Mouse (Mus musculus) hindbrain, embryonic 12.5 days (tissue): ENCODE measurements around the gene Arf6. TPM values are rescaled to one million over a fixed set of nuclear protein-coding genes. Genes with fewer than 3 reads are reported as not detected.
"Not testable (repeated sequence)": the region's sequence is repeated elsewhere in the genome, so short reads cannot be mapped to it uniquely, and the experiment has no call there.

ENCODE experiments used
- ATAC-seq: fragments of 200-750 bp; cut with Nextera tagmentation; 2 replicates; pipeline ENCODE4 v1.8.0; 2017; ENCODE audit warnings: moderate TSS enrichment; ENCODE audit not compliant: low FRiP score
- H3K27ac ChIP-seq: fragments of 300-500 bp; sonication (generic); 2 replicates; pipeline ENCODE4 v1.5.1; 2016; ENCODE audit warnings: mild to moderate bottlenecking
- H3K27me3 ChIP-seq: fragments of 300-500 bp; sonication (generic); 2 replicates; pipeline ENCODE4 v1.6.1; 2016; ENCODE audit warnings: mild to moderate bottlenecking
- H3K36me3 ChIP-seq: fragments of 300-500 bp; sonication (generic); 2 replicates; pipeline ENCODE4 v1.6.1; 2016; ENCODE audit warnings: mild to moderate bottlenecking
- H3K4me1 ChIP-seq: fragments of 300-500 bp; sonication (generic); 2 replicates; pipeline ENCODE4 v1.6.1; 2016
- H3K4me2 ChIP-seq: fragments of 300-500 bp; sonication (generic); replicated peaks from 2 replicates; pipeline ENCODE4 v1.6.1; 2016; ENCODE audit warnings: mild to moderate bottlenecking
- H3K4me3 ChIP-seq: fragments of 300-500 bp; sonication (generic); 2 replicates; pipeline ENCODE4 v1.5.1; 2016; ENCODE audit warnings: mild to moderate bottlenecking
- H3K9ac ChIP-seq: fragments of 300-500 bp; sonication (generic); 2 replicates; pipeline ENCODE4 v1.6.1; 2016; ENCODE audit warnings: mild to moderate bottlenecking, moderate library complexity
- H3K9me3 ChIP-seq: fragments of 300-500 bp; sonication (generic); replicated peaks from 2 replicates; pipeline ENCODE4 v1.6.1; 2016; ENCODE audit warnings: mild to moderate bottlenecking
- WGBS: fragments of 180-500 bp; shearing (Covaris S2); methylation state at CpG from one replicate; pipeline ENCODE4 v1.1.7; 2016; 5-methylcytosine and 5-hydroxymethylcytosine counted together
- polyA plus RNA-seq: library from polyadenylated mRNA; unstranded; fragments of >200 nt; fragmentation: Nextera tagmentation; extraction: Ambion mirVana; gene quantifications from 2 replicates; pipeline ENCODE4 v1.2.1, GENCODE M21; 2016

The Arf6 gene
- polyA plus RNA-seq, 1 experiment from 2014 or later: 56.1 TPM

GRCm38 (mm10) chr12:69362388-69362787 lies 9.6 kb upstream of the Arf6 start:
- H3K4me2 ChIP-seq: peak overlapping the region; percentile 63
- no peak overlapping the region for H3K4me3 ChIP-seq
- no peak overlapping the region for H3K9ac ChIP-seq
- H3K36me3 ChIP-seq: no peaks in the 10 kb centered on the region
- H3K9me3 ChIP-seq: no peaks in the 10 kb centered on the region
- ATAC-seq: no peak
- no peaks in the 10 kb centered on the region for H3K27me3 ChIP-seq
- H3K4me1 ChIP-seq: peaks cover 3% of the 10 kb centered on the region; the same call in 1 of the 2 replicates
- 45% methylated on average over 4 of the region's 4 CpGs for WGBS
- 0 out of 2 replicates have a peak overlapping the region, but pooled peaks have one; percentile 30 for H3K27ac ChIP-seq

- H3K4me3 ChIP-seq, H3K36me3 ChIP-seq, H3K27me3 ChIP-seq, H3K4me1 ChIP-seq, H3K9me3 ChIP-seq, H3K9ac ChIP-seq, ATAC-seq, H3K4me2 ChIP-seq, H3K27ac ChIP-seq: not testable (repeated sequence)
- WGBS: 92% methylated on average over 7 of the region's 7 CpGs
These were observed 8.8 kb upstream of the Arf6 start for GRCm38 (mm10) chr12:69363110-69363509.

- 6% methylated on average over 32 of the region's 32 CpGs for WGBS
- Histone ChIP-seq H3K27me3 (no peaks in the 10 kb centered on the region), H3K4me2 (peak overlapping the region; percentile 72), H3K9me3 (no peaks in the 10 kb centered on the region), H3K9ac (peak overlapping the region; percentile 50), H3K27ac (0 out of 2 replicates have a peak overlapping the region, but pooled peaks have one; percentile 26), H3K36me3 (no peaks in the 10 kb centered on the region), H3K4me3 (peak overlapping the region; percentile 45), H3K4me1 (peaks cover 3% of the 10 kb centered on the region; the same call in 1 of the 2 replicates)
- no peak for ATAC-seq
These were observed 7.8 kb upstream of the Arf6 start for GRCm38 (mm10) chr12:69363899-69364762.

GRCm38 (mm10) chr12:69365757-69366156 lies 6.2 kb upstream of the Arf6 start:
- 80% methylated on average over 7 of the region's 7 CpGs for WGBS
- ATAC-seq: no peak

GRCm38 (mm10) chr12:69366424-69366823 lies 5.5 kb upstream of the Arf6 start:
- Histone ChIP-seq H3K9ac (no peak overlapping the region), H3K9me3 (no peaks in the 10 kb centered on the region), H3K36me3 (no peaks in the 10 kb centered on the region), H3K27ac (no peak overlapping the region), H3K4me3 (no peak overlapping the region), H3K4me2 (no peak overlapping the region), H3K27me3 (no peaks in the 10 kb centered on the region), H3K4me1 (peaks cover 6% of the 10 kb centered on the region; the same call in 1 of the 2 replicates)
- no peak for ATAC-seq

More at GRCm38 (mm10) chr12:69365757-69366156, 6.2 kb upstream of the Arf6 start:
- Histone ChIP-seq H3K36me3 (no peaks in the 10 kb centered on the region), H3K4me1 (peaks cover 3% of the 10 kb centered on the region; the same call in 1 of the 2 replicates), H3K9ac (no peak overlapping the region), H3K4me3 (no peak overlapping the region), H3K4me2 (no peak overlapping the region), H3K27ac (no peak overlapping the region), H3K27me3 (no peaks in the 10 kb centered on the region), H3K9me3 (no peaks in the 10 kb centered on the region)

GRCm38 (mm10) chr12:69367557-69367956 lies 4.4 kb upstream of the Arf6 start:
- Histone ChIP-seq H3K36me3 (no peaks in the 10 kb centered on the region), H3K9ac (no peak overlapping the region), H3K9me3 (no peaks in the 10 kb centered on the region), H3K4me1 (0 out of 2 replicates have a peak, but pooled peaks cover 2% of the 10 kb centered on the region), H3K27me3 (no peaks in the 10 kb centered on the region), H3K4me2 (no peak overlapping the region), H3K4me3 (no peak overlapping the region), H3K27ac (no peak overlapping the region)
- 66% methylated on average over 2 of the region's 2 CpGs for WGBS
- ATAC-seq: no peak

GRCm38 (mm10) chr12:69370936-69371335 lies 1.0 kb upstream of the Arf6 start:
- H3K4me3 ChIP-seq: peak overlapping the region; percentile 97
- peak overlapping the region; percentile 84 for H3K27ac ChIP-seq
- peak overlapping the region; percentile 97 for H3K9ac ChIP-seq
- ATAC-seq: no peak
- no peaks in the 10 kb centered on the region for H3K27me3 ChIP-seq
- 14% methylated on average over 7 of the region's 7 CpGs for WGBS
- H3K36me3 ChIP-seq: no peaks in the 10 kb centered on the region
- H3K4me1 ChIP-seq: peaks cover 16% of the 10 kb centered on the region
- no peaks in the 10 kb centered on the region for H3K9me3 ChIP-seq
- H3K4me2 ChIP-seq: peak overlapping the region; percentile 93

GRCm38 (mm10) chr12:69371421-69371853 lies 513 bp upstream of the Arf6 start:
- ATAC-seq: peak; percentile 92
- 0% methylated on average over 24 of the region's 24 CpGs for WGBS
- no peaks in the 10 kb centered on the region for H3K9me3 ChIP-seq
- peaks cover 18% of the 10 kb centered on the region for H3K4me1 ChIP-seq
- peak overlapping the region; percentile 97 for H3K9ac ChIP-seq
- H3K27me3 ChIP-seq: no peaks in the 10 kb centered on the region
- peak overlapping the region; percentile 93 for H3K4me2 ChIP-seq
- no peaks in the 10 kb centered on the region for H3K36me3 ChIP-seq
- peak overlapping the region; percentile 97 for H3K4me3 ChIP-seq
- H3K27ac ChIP-seq: peak overlapping the region; percentile 84

GRCm38 (mm10) chr12:69372731-69373331 lies 881 bp downstream of the Arf6 start:
- peaks cover 18% of the 10 kb centered on the region for H3K4me1 ChIP-seq
- H3K27me3 ChIP-seq: no peaks in the 10 kb centered on the region
- peak overlapping the region; percentile 93 for H3K4me2 ChIP-seq
- H3K9me3 ChIP-seq: no peaks in the 10 kb centered on the region
- WGBS: under 1% methylated on average over 42 of the region's 42 CpGs
- ATAC-seq: peak; percentile 17
- H3K9ac ChIP-seq: peak overlapping the region; percentile 97
- peak overlapping the region; percentile 97 for H3K4me3 ChIP-seq
- H3K36me3 ChIP-seq: no peaks in the 10 kb centered on the region
- peak overlapping the region; percentile 84 for H3K27ac ChIP-seq

GRCm38 (mm10) chr12:69373850-69374766 lies 2.2 kb downstream of the Arf6 start:
- Histone ChIP-seq H3K4me1 (peaks cover 18% of the 10 kb centered on the region), H3K27me3 (no peaks in the 10 kb centered on the region), H3K27ac (no peak overlapping the region), H3K36me3 (no peaks in the 10 kb centered on the region), H3K4me2 (peak overlapping the region; percentile 93), H3K4me3 (peak overlapping the region; percentile 97), H3K9ac (peak overlapping the region; percentile 97), H3K9me3 (no peaks in the 10 kb centered on the region)
- 47% methylated on average over 11 of the region's 11 CpGs for WGBS
- ATAC-seq: no peak

GRCm38 (mm10) chr12:69376132-69376531 lies 4.2 kb downstream of the Arf6 start:
- Histone ChIP-seq H3K9me3 (no peaks in the 10 kb centered on the region), H3K4me1 (peaks cover 18% of the 10 kb centered on the region), H3K4me3 (no peak overlapping the region), H3K27me3 (no peaks in the 10 kb centered on the region), H3K27ac (no peak overlapping the region), H3K36me3 (no peaks in the 10 kb centered on the region), H3K4me2 (no peak overlapping the region), H3K9ac (no peak overlapping the region)
- 82% methylated on average over 2 of the region's 2 CpGs for WGBS
- ATAC-seq: no peak

GRCm38 (mm10) chr12:69377188-69377587 lies 5.2 kb downstream of the Arf6 start:
- Histone ChIP-seq H3K9me3 (no peaks in the 10 kb centered on the region), H3K4me3 (no peak overlapping the region), H3K36me3 (no peaks in the 10 kb centered on the region), H3K27ac (no peak overlapping the region), H3K4me2 (no peak overlapping the region), H3K4me1 (peaks cover 16% of the 10 kb centered on the region), H3K9ac (no peak overlapping the region), H3K27me3 (no peaks in the 10 kb centered on the region)
- 97% methylated on average over 1 of the region's 1 CpGs for WGBS
- no peak for ATAC-seq
